Mouse (Mus musculus) liver, embryonic 13.5 days (tissue): Measurements from ENCODE around the gene Mrpl14. TPM values are rescaled to one million over a fixed set of nuclear protein-coding genes. Genes with fewer than 3 reads are reported as not detected.
A peak's percentile ranks its signal among the peaks of the same experiment; 100 is the strongest.

ENCODE experiments used
- ATAC-seq: fragments of 200-750 bp; cut with Nextera tagmentation; 2 replicates; pipeline ENCODE4 v1.8.0; 2017; ENCODE audit warnings: low read depth, mild to moderate bottlenecking, moderate number of reproducible peaks, moderate library complexity
- DNase-seq: peaks from one replicate; pipeline ENCODE4 v3.0.0; 2022
- H3K27ac ChIP-seq: fragments of 300-500 bp; sonication (generic); 2 replicates; pipeline ENCODE4 v1.5.1; 2015; ENCODE audit warnings: moderate library complexity, mild to moderate bottlenecking, inconsistent platforms
- H3K27me3 ChIP-seq: fragments of 300-500 bp; sonication (generic); 2 replicates; pipeline ENCODE4 v1.6.1; 2015; ENCODE audit warnings: mild to moderate bottlenecking, inconsistent platforms
- H3K36me3 ChIP-seq: fragments of 300-500 bp; sonication (generic); 2 replicates; pipeline ENCODE4 v1.6.1; 2015; ENCODE audit warnings: mild to moderate bottlenecking, inconsistent platforms
- H3K4me1 ChIP-seq: fragments of 300-500 bp; sonication (generic); replicated peaks from 2 replicates; pipeline ENCODE4 v1.6.1; 2015; ENCODE audit warnings: inconsistent platforms
- H3K4me2 ChIP-seq: fragments of 300-500 bp; sonication (generic); 2 replicates; pipeline ENCODE4 v1.6.1; 2015; ENCODE audit warnings: inconsistent platforms, mild to moderate bottlenecking, moderate library complexity
- H3K4me3 ChIP-seq: fragments of 300-500 bp; sonication (generic); replicated peaks from 2 replicates; pipeline ENCODE4 v1.5.1; 2015; ENCODE audit warnings: mild to moderate bottlenecking, inconsistent platforms
- H3K9ac ChIP-seq: fragments of 300-500 bp; sonication (generic); 2 replicates; pipeline ENCODE4 v1.6.1; 2015; ENCODE audit warnings: mild to moderate bottlenecking, inconsistent platforms
- H3K9me3 ChIP-seq: fragments of 300-500 bp; sonication (generic); replicated peaks from 2 replicates; pipeline ENCODE4 v1.6.1; 2016; ENCODE audit warnings: inconsistent platforms
- WGBS: fragments of 180-500 bp; shearing (Covaris S2); methylation state at CpG from one replicate; pipeline ENCODE4 v1.1.7; 2015; ENCODE audit not compliant: insufficient replicate concordance; 5-methylcytosine and 5-hydroxymethylcytosine counted together
- polyA plus RNA-seq: library from polyadenylated mRNA; unstranded; fragments of >200 nt; fragmentation: Nextera tagmentation; extraction: Ambion mirVana; gene quantifications from 2 replicates; pipeline ENCODE4 v1.2.1, GENCODE M21; 2015

The Mrpl14 gene
- polyA plus RNA-seq, 1 experiment from 2014 or later = 133 TPM

DNA sequence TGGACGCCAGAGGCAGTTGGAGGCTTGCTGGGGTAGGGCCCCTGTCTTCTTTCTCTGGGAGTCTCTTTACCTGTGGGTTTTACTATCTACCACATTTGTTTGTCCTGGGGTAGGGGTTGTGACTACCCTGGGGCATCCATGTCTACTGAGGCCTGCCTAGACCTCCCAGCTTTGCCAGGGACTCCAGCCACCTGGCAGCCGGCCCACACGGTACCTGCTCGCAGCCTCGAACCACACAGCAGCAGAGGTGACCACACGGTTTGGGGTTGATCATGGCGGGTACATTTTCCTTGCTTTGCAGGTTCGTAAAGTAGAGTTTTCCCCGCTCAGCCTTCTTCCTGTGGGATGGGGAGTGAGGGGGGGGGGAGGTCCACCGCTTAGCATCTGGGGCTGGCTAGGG is 18.6 kb upstream of the Mrpl14 start:
- Histone ChIP-seq H3K4me1 (peaks cover 10% of the 10 kb centered on the region), H3K9me3 (no peaks in the 10 kb centered on the region), H3K4me2 (no peak overlapping the region), H3K36me3 (peaks cover 33% of the 10 kb centered on the region), H3K27me3 (no peaks in the 10 kb centered on the region), H3K27ac (no peak overlapping the region), H3K4me3 (no peak overlapping the region), H3K9ac (no peak overlapping the region)
- no peak for ATAC-seq
- 74% methylated on average over 10 of the region's 10 CpGs for WGBS
- DNase-seq = no peak

DNA sequence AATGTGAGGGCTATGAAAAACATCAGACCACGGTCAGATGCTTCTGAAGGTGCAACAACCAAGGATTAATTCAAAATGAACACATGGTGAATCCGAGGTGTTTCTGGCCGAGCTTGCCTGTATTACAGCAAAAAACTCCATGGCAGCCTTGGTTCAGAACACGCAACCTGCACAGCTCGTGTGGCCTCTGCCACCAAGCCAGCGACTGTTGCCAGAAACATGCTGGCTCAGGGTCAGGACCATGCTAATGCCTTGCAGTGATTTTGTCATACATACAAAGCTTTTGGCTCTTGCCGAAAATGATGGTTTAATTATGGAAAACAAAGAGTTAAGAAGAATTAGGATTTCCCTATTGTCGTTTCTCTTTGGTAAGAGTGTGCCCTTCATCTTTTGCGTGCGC is 18.1 kb upstream of the Mrpl14 start:
- Histone ChIP-seq H3K4me3 (no peak overlapping the region), H3K4me1 (peaks cover 10% of the 10 kb centered on the region), H3K9me3 (no peaks in the 10 kb centered on the region), H3K9ac (no peak overlapping the region), H3K27me3 (no peaks in the 10 kb centered on the region), H3K4me2 (no peak overlapping the region), H3K27ac (no peak overlapping the region), H3K36me3 (peaks cover 39% of the 10 kb centered on the region)
- 81% methylated on average over 10 of the region's 10 CpGs for WGBS
- DNase-seq = no peak
- ATAC-seq = no peak

DNA sequence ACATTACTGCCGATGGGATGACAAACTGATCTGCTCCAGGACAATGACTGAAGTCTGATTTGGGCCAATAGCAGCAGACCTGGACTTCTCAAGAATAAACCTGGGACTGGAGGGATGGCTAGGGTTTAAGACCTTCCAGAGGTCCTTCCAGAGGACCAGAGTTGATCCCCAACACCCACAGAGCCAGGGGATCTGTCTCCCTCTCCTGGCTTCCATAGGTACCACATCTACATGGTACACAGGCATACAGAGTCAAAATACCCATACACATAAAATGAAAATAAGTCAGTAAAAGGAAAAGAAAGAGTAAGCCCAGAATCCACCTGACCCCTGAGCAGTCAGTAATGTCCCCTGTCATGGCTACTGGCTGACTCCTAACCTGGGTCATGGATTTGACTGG is 14.3 kb upstream of the Mrpl14 start:
- ATAC-seq (no peak), DNase-seq (no peak)
- no peaks in the 10 kb centered on the region for H3K4me1 ChIP-seq
- H3K9ac ChIP-seq = no peak overlapping the region
- H3K4me2 ChIP-seq = no peak overlapping the region
- H3K27me3 ChIP-seq = no peaks in the 10 kb centered on the region
- peaks cover 45% of the 10 kb centered on the region for H3K36me3 ChIP-seq
- no peak overlapping the region for H3K4me3 ChIP-seq
- no peaks in the 10 kb centered on the region for H3K9me3 ChIP-seq
- no peak overlapping the region for H3K27ac ChIP-seq
- 80% methylated on average over 1 of the region's 1 CpGs for WGBS

DNA sequence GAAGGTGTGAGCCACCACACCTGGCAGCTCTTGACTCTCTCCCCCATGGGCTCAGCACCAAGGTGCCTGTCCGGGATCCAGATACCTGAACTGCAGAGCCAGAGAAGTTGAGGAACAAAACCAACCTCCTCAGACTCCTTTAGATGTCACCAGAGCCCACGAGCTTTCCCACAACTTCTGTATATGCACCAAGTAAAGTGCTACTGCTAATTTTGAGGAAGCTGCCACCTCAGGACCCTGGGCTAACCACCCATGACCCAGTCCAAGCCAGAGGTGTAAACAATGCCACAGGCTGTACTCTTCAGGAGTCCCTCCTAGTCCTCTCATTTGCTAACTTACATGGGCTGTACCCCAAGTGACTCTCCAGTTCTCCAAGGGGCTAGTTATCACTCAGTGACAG is 13.5 kb upstream of the Mrpl14 start:
- Histone ChIP-seq H3K9me3 (no peaks in the 10 kb centered on the region), H3K36me3 (peaks cover 41% of the 10 kb centered on the region), H3K4me1 (no peaks in the 10 kb centered on the region), H3K9ac (no peak overlapping the region), H3K4me2 (no peak overlapping the region), H3K27me3 (no peaks in the 10 kb centered on the region), H3K27ac (no peak overlapping the region), H3K4me3 (no peak overlapping the region)
- 49% methylated on average over 2 of the region's 2 CpGs for WGBS
- DNase-seq (no peak), ATAC-seq (no peak)

DNA sequence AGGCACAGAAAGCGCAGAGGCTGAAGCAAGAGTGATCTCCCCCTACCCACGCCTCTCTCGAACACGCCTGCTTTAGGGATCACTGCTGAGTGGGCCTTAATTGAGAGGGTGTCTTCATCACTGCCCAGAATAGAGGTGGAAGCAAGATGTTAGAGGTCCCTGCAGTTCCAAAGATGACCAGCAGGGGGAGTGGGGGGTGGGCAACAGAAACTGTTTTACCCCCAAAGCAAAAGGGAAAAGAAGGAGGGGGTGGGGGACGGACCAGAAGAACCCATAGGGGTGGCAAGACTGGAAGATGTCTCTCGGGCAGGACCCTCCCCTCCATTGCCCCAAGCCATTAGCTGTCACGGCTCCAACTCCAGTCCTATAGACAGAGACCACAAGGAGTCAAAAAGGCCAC is 8.0 kb upstream of the Mrpl14 start:
- DNase-seq = peak; percentile 18
- H3K4me3 ChIP-seq = no peak overlapping the region
- no peaks in the 10 kb centered on the region for H3K27me3 ChIP-seq
- 21% methylated on average over 7 of the region's 7 CpGs for WGBS
- ATAC-seq = peak; percentile 13; the same call in 1 of the 2 replicates
- H3K4me2 ChIP-seq = no peak overlapping the region
- H3K4me1 ChIP-seq = peaks cover 13% of the 10 kb centered on the region
- no peak overlapping the region for H3K9ac ChIP-seq
- H3K27ac ChIP-seq = no peak overlapping the region
- H3K36me3 ChIP-seq = peaks cover 27% of the 10 kb centered on the region
- no peaks in the 10 kb centered on the region for H3K9me3 ChIP-seq

DNA sequence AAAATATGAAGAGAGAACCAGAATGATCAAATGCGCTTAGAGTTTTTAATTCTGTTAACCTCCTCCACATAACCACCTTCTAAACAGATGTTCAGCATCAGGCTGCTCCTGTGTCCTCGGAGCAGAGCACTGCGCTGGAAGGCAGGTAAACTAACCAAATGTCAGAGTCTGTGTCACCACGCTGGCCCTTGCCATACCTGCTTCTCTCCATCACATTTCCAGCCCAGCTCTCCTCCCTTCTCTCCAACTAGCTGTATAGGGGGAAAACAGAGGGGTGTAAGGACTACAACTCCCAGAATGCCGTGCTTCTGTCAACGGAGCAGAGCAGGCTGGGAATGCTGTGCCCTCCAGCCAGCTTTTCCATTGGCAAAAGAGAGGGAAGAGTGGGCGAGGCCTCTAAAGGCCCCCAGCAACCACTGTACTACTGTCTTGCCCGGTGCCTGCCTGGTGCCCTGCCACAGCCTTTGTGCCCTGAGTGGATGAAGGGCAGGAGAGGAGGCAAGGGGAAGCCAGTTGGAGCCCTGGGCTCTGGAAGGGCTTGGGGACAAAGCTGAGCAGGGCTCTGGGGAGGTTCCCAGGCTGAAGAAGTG is 5.6 kb upstream of the Mrpl14 start:
- Histone ChIP-seq H3K36me3 (peaks cover 10% of the 10 kb centered on the region), H3K4me1 (peaks cover 30% of the 10 kb centered on the region), H3K9me3 (no peaks in the 10 kb centered on the region), H3K4me2 (peak overlapping the region; percentile 26), H3K9ac (peak overlapping the region; percentile 26; the same call in 1 of the 2 replicates), H3K27ac (peak overlapping the region; percentile 54; the same call in 1 of the 2 replicates), H3K27me3 (peaks cover 6% of the 10 kb centered on the region; the same call in 1 of the 2 replicates), H3K4me3 (no peak overlapping the region; the same call in 1 of the 2 replicates)
- DNase-seq = no peak
- no peak for ATAC-seq
- WGBS = 54% methylated on average over 8 of the region's 8 CpGs

DNA sequence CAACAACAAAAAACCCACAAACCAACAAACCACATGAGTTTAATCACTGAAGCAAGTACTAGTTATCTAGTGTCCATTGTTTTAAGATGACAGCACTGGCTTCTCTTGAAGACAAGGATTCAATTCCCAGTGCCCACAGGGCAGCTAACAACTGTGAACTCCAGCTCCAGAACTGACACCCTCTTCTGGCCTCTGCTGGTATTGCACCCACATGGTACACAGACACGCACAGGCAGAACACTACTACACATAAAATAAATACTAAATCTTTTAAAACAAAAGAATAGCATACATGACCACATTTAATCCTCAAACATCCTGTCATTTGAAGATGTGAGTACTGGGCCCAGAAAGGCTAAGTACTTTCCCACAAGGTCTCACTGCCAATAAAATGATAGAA is 4.5 kb upstream of the Mrpl14 start:
- DNase-seq (no peak), ATAC-seq (no peak)
- no peak overlapping the region for H3K4me3 ChIP-seq
- 0 out of 2 replicates have a peak, but pooled peaks cover 4% of the 10 kb centered on the region for H3K36me3 ChIP-seq
- no peak overlapping the region for H3K4me2 ChIP-seq
- H3K4me1 ChIP-seq = peaks cover 32% of the 10 kb centered on the region
- H3K9ac ChIP-seq = no peak overlapping the region
- no peak overlapping the region for H3K27ac ChIP-seq
- WGBS = 89% methylated on average over 1 of the region's 1 CpGs
- H3K9me3 ChIP-seq = no peaks in the 10 kb centered on the region
- H3K27me3 ChIP-seq = peaks cover 6% of the 10 kb centered on the region; the same call in 1 of the 2 replicates

DNA sequence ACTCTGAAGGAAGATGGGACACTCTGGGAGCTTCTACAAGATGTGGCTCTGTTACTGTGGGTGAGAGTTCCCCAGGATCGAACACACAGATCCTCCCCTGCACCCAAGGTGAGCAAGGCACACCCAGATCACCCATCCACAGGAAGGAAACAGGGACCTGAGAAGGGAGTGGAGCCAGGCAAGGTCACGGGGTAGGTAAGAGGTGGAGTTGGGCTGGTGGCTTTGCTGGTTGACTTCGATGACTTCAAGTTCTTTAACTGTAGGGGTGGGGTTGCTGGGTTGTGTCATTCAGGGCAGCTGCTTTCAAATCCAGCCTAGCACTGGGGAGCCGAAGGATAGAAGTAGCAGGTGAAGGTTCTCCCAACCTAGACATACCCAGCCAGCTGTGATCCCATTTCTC is 3.3 kb upstream of the Mrpl14 start:
- no peak overlapping the region for H3K27ac ChIP-seq
- H3K9ac ChIP-seq = no peak overlapping the region
- H3K36me3 ChIP-seq = 0 out of 2 replicates have a peak, but pooled peaks cover under 1% of the 10 kb centered on the region
- WGBS = 67% methylated on average over 4 of the region's 4 CpGs
- peaks cover 43% of the 10 kb centered on the region for H3K4me1 ChIP-seq
- ATAC-seq = no peak
- peaks cover 6% of the 10 kb centered on the region; the same call in 1 of the 2 replicates for H3K27me3 ChIP-seq
- no peaks in the 10 kb centered on the region for H3K9me3 ChIP-seq
- no peak for DNase-seq
- no peak overlapping the region for H3K4me2 ChIP-seq
- no peak overlapping the region for H3K4me3 ChIP-seq

DNA sequence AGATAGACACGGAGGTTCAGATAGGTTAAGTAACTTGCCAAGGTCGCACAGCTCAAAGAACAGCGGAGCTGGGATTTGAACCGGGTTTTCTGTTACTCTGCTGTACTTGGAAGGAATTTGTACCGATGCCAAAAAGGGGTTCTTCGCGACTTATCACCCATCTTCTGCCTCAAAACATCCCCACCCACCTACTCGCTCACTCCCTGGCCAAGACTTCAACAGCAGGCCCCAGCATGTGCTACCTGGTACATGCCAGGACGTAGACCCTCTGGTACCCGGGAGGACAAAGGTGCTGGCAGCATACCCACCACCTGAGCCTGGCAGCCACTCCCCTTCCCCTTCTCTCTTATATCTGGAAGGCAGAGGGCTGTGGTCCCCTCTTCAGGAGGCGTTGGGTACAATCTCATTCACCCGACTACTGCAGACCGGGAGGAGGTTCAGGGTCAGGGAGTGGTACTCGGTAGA is 1.4 kb upstream of the Mrpl14 start:
- WGBS = 34% methylated on average over 14 of the region's 14 CpGs
- DNase-seq (no peak), ATAC-seq (no peak)
- H3K4me2 ChIP-seq = peak overlapping the region; percentile 100
- peaks cover 6% of the 10 kb centered on the region; the same call in 1 of the 2 replicates for H3K27me3 ChIP-seq
- no peaks in the 10 kb centered on the region for H3K9me3 ChIP-seq
- no peak overlapping the region for H3K27ac ChIP-seq
- H3K36me3 ChIP-seq = no peaks in the 10 kb centered on the region
- peak overlapping the region; percentile 93 for H3K9ac ChIP-seq
- peak overlapping the region; percentile 87 for H3K4me3 ChIP-seq
- peaks cover 46% of the 10 kb centered on the region for H3K4me1 ChIP-seq

DNA sequence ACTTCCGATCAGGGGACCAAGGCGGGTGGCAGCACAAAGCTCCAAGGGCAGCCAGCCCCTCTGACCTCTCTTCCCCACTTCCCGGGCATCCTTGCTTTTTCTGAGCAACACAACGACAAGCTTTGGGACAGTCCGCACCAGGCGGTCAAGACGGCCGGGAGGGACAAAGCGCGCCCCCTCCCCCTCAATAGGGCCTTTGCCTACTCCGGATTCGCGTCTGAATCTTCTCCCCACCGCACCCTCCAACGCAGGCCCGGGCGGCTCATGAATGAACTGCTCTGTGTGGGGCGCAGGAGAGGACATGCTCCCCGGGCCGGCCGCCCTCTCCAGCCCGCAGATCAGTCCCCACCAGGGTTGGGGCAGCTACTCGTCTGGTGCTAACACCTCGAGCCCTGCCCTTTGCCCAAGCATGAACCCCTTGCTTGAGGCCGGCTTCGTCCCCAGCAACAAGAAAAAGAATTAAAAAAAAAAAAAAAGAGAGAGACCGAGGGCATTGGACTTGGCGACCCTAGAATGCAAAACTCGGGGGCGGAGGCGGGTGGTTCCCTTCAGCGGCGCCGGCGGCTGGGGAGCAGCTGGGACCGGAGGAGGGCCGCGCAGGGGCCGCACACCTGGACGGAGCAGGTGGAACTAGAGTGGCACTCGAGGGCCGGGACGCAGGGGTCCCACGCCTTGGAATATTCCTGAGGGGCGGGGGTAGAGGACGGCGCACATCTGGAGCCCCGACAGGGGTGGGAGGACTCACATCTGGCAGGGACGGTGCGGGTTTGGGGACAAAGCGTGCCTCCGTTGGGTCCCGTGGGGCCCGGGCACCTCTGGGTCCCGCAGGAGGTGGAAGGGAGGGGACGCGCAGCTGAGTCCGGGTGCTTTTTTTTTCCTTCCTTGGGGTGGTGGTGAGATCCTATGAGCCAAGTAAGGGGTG is 690 bp upstream of the Mrpl14 start:
- H3K9me3 ChIP-seq = no peaks in the 10 kb centered on the region
- H3K4me1 ChIP-seq = peaks cover 49% of the 10 kb centered on the region
- H3K4me2 ChIP-seq = peak overlapping the region; percentile 100
- 1% methylated on average over 58 of the region's 58 CpGs for WGBS
- peak overlapping the region; percentile 87 for H3K4me3 ChIP-seq
- H3K27me3 ChIP-seq = peaks cover 6% of the 10 kb centered on the region; the same call in 1 of the 2 replicates
- ATAC-seq (peak; percentile 61), DNase-seq (peak; percentile 39)
- H3K9ac ChIP-seq = peak overlapping the region; percentile 93
- H3K36me3 ChIP-seq = no peaks in the 10 kb centered on the region
- peak overlapping the region; percentile 67 for H3K27ac ChIP-seq

DNA sequence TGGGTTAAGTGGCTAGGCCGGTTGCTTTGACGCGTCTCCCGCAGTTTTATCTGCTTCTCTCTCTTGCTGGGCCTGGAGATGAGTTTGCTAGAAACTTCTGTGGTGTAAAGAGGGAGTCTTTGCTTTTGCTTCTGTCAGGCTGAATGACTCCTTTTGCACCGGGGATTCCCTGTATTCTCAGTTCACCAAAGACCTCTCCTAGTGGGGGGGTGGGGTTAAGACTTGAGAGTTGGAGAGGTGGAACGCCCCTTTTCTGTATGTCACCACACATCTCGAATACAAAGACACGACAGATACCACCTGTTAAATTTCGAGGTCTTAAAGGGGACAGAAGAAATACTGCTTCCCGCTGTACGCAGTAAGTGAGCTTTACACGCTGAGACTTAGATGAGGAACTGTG is 594 bp downstream of the Mrpl14 start, which contains the start of gene Tmem63b:
Gene Tmem63b (minus strand): TSS at position 190 of the 400 bp plus-strand sequence.
- Histone ChIP-seq H3K27me3 (peaks cover 6% of the 10 kb centered on the region; the same call in 1 of the 2 replicates), H3K9ac (peak within 1 kb of the TSS; percentile 93), H3K36me3 (no peaks in the 10 kb centered on the region), H3K9me3 (no peaks in the 10 kb centered on the region), H3K4me1 (peaks cover 46% of the 10 kb centered on the region), H3K27ac (peak within 1 kb of the TSS; percentile 84), H3K4me3 (peak within 1 kb of the TSS; percentile 87), H3K4me2 (peak within 1 kb of the TSS; percentile 100)
- 5% methylated on average over 12 of the region's 12 CpGs for WGBS
- no peak for DNase-seq
- peak; percentile 14; the same call in 1 of the 2 replicates for ATAC-seq
